Comparison of ENCODE assay signal across 8 mouse cellular contexts in the genomic region with DNA sequence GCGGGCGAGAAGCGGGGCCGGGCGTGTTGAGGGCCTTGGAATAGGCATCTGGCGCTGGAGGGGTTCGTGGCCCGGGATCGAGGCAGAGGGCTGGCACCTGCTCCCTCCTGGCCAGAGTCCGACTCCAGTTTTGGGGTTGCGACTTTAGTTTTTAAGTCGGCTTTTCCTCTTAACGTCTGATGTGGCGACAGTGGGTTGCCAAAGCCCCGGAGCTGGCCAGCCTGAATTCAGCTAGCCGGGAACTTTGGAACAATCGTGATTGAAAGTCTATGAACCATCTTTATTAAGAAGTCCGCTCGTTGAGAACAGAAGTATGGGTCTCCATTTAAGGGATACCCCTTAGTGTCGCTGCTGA. TPM values are rescaled to one million over a fixed set of nuclear protein-coding genes. Genes with fewer than 3 reads are reported as not detected.
DNase-seq lines count a peak whose midpoint lies in the region; ATAC-seq and TF ChIP-seq lines count a peak whose summit lies in the region.

No protein-coding gene starts in this region.

- H3K27ac ChIP-seq in heart, embryonic 16.5 days (ENCODE audit: low read length): peak overlapping the region; percentile 95
- no peak overlapping the region for H3K27ac ChIP-seq in MEL (ENCODE audit: control insufficient read depth, low read depth, low read length)
- no peak overlapping the region; the same call in 1 of the 2 replicates for H3K27ac ChIP-seq in hindbrain, embryonic 11.5 days (ENCODE audit: low read depth, low read length)
- 0 out of 2 replicates have a peak overlapping the region, but pooled peaks have one; percentile 73 for H3K27ac ChIP-seq in midbrain, embryonic 11.5 days (ENCODE audit: low read depth, low read length)

- peaks cover 3% of the 10 kb centered on the region; the same call in 1 of the 2 replicates for H3K79me2 ChIP-seq in MEL (ENCODE audit: control insufficient read depth, insufficient read depth, low read length, poor library complexity)

- no peak for TF ChIP-seq EP300 in MEL (IDR thresholded peaks at IDR 0.05; ENCODE audit: low read depth in 1 of 2, low read length in 2 of 2)

- TF ChIP-seq RAD21 in MEL (IDR thresholded peaks at IDR 0.05; ENCODE audit: low read depth, low read length): no peak

- H3K4me1 ChIP-seq in heart, embryonic 16.5 days (ENCODE audit: control insufficient read depth, insufficient read depth, low read length): peaks cover 14% of the 10 kb centered on the region
- H3K4me1 ChIP-seq in MEL (ENCODE audit: control insufficient read depth in 1 of 2, insufficient read depth in 2 of 2, low read length in 2 of 2): peaks cover 0 to 15% of the 10 kb centered on the region in 2 experiments; a peak in 2 of 4 replicates
- H3K4me1 ChIP-seq in hindbrain, embryonic 11.5 days (replicated peaks; ENCODE audit: control insufficient read depth, insufficient read depth, low read length): no peaks in the 10 kb centered on the region
- H3K4me1 ChIP-seq in midbrain, embryonic 11.5 days (ENCODE audit: control insufficient read depth, insufficient read depth, low read length): peaks cover 4% of the 10 kb centered on the region; the same call in 1 of the 2 replicates

- no peak for DNase-seq in heart, adult 8-10 months (ENCODE audit: low spot score)
- DNase-seq in MEL (ENCODE audit: low read depth, low spot score): no peak
- DNase-seq in hindbrain, embryonic 11.5 days (ENCODE audit: low spot score): no peak
- DNase-seq in midbrain, embryonic 11.5 days (ENCODE audit: low spot score, missing footprints): no peak
- DNase-seq in right cerebral cortex, postnatal 4 days: no peak
- DNase-seq in layer of hippocampus, postnatal 10 days (ENCODE audit: low spot score in 2 of 2): no peak
- no peak for DNase-seq in spleen, adult 18-20 months

- TF ChIP-seq CTCF in MEL (IDR thresholded peaks at IDR 0.05 in 2 of 3, conservative IDR thresholded peaks at IDR 0.05 in 1 of 3; ENCODE audit: control insufficient read depth in 1 of 3, insufficient read depth in 1 of 3, low read depth in 2 of 3, low read length in 3 of 3, poor library complexity in 1 of 3, severe bottlenecking in 1 of 3): no peak; a peak in 1 of 6 replicates

- no peak for TF ChIP-seq POLR2A in MEL (IDR thresholded peaks at IDR 0.05; ENCODE audit: control insufficient read depth in 1 of 2, insufficient read depth in 1 of 2, low read depth in 1 of 2, low read length in 2 of 2, poor library complexity in 1 of 2)

- H3K27me3 ChIP-seq in heart, embryonic 16.5 days (ENCODE audit: control insufficient read depth, insufficient read depth, low read length): no peaks in the 10 kb centered on the region; the same call in 1 of the 2 replicates
- no peaks in the 10 kb centered on the region for H3K27me3 ChIP-seq in MEL (ENCODE audit: control insufficient read depth in 1 of 2, insufficient read depth in 2 of 2, low read length in 2 of 2)
- H3K27me3 ChIP-seq in hindbrain, embryonic 11.5 days (ENCODE audit: control insufficient read depth, insufficient read depth, low read length): peaks cover 3% of the 10 kb centered on the region; the same call in 1 of the 2 replicates
- H3K27me3 ChIP-seq in midbrain, embryonic 11.5 days (ENCODE audit: control insufficient read depth, insufficient read depth, low read length): no peaks in the 10 kb centered on the region; the same call in 1 of the 2 replicates

- ATAC-seq in heart, embryonic 16.5 days (replicated peaks; ENCODE audit: extremely low read depth, insufficient read depth, low FRiP score): no peak
- no peak; the same call in 1 of the 2 replicates for ATAC-seq in hindbrain, embryonic 11.5 days (ENCODE audit: low FRiP score)
- no peak for ATAC-seq in midbrain, embryonic 11.5 days (ENCODE audit: low FRiP score)

- H3K4me3 ChIP-seq in heart, embryonic 16.5 days (ENCODE audit: low read length): peak overlapping the region; percentile 84
- peak overlapping the region; percentile 84 to 88 for H3K4me3 ChIP-seq in MEL (ENCODE audit: control insufficient read depth in 1 of 2, insufficient read depth in 1 of 2, low read depth in 2 of 2, low read length in 2 of 2)
- peak overlapping the region; percentile 76 for H3K4me3 ChIP-seq in hindbrain, embryonic 11.5 days (ENCODE audit: low read depth, low read length)
- H3K4me3 ChIP-seq in midbrain, embryonic 11.5 days (ENCODE audit: low read depth, low read length): peak overlapping the region; percentile 76

- H3K4me2 ChIP-seq in heart, embryonic 16.5 days (ENCODE audit: low read depth, low read length): peak overlapping the region; percentile 84
- H3K4me2 ChIP-seq in hindbrain, embryonic 11.5 days (replicated peaks; ENCODE audit: low read depth, low read length): peak overlapping the region; percentile 72
- H3K4me2 ChIP-seq in midbrain, embryonic 11.5 days: peak overlapping the region; percentile 72

- 2% methylated on average over 20 of the region's 20 CpGs for WGBS in heart, embryonic 16.5 days
- WGBS in hindbrain, embryonic 11.5 days: 1% methylated on average over 20 of the region's 20 CpGs
- WGBS in midbrain, embryonic 11.5 days: 1% methylated on average over 20 of the region's 20 CpGs

- no peaks in the 10 kb centered on the region for H3K9me3 ChIP-seq in heart, embryonic 16.5 days (replicated peaks; ENCODE audit: control insufficient read depth, low read length)
- H3K9me3 ChIP-seq in MEL (replicated peaks; ENCODE audit: insufficient read depth, low read length): no peaks in the 10 kb centered on the region
- no peaks in the 10 kb centered on the region for H3K9me3 ChIP-seq in hindbrain, embryonic 11.5 days (ENCODE audit: control insufficient read depth, low read length)
- H3K9me3 ChIP-seq in midbrain, embryonic 11.5 days (ENCODE audit: control insufficient read depth, low read length): no peaks in the 10 kb centered on the region

- H3K36me3 ChIP-seq in heart, embryonic 16.5 days (ENCODE audit: control insufficient read depth, insufficient read depth): peaks cover 6% of the 10 kb centered on the region; the same call in 1 of the 2 replicates
- H3K36me3 ChIP-seq in MEL (ENCODE audit: control insufficient read depth in 1 of 2, insufficient read depth in 2 of 2, low read length in 2 of 2): peaks cover 0 to 13% of the 10 kb centered on the region in 2 experiments; a peak in 2 of 4 replicates
- H3K36me3 ChIP-seq in hindbrain, embryonic 11.5 days (ENCODE audit: control insufficient read depth, insufficient read depth, low read length): no peaks in the 10 kb centered on the region
- no peaks in the 10 kb centered on the region for H3K36me3 ChIP-seq in midbrain, embryonic 11.5 days (ENCODE audit: control insufficient read depth, insufficient read depth, low read length)

- H3K9ac ChIP-seq in heart, embryonic 16.5 days (ENCODE audit: low read length): peak overlapping the region; percentile 78
- H3K9ac ChIP-seq in MEL (ENCODE audit: control insufficient read depth, low read depth, low read length, poor library complexity, severe bottlenecking): peak overlapping the region; percentile 78
- peak overlapping the region; percentile 48 for H3K9ac ChIP-seq in hindbrain, embryonic 11.5 days (ENCODE audit: low read depth, low read length)
- H3K9ac ChIP-seq in midbrain, embryonic 11.5 days (ENCODE audit: low read length): peak overlapping the region; percentile 70

RNA-seq across cellular contexts. Expression of a gene that starts 0.6 kb away (rescaled TPM):
- polyA plus RNA-seq in heart, embryonic 16.5 days (2015; fragmentation: Nextera tagmentation; extraction: Ambion mirVana): 50.2 and 59.9 TPM in 2 replicates
- 10 to 100 TPM; 85.1 to 94.4 (median 88.7) TPM for total RNA-seq in heart, adult 8-10 months (2022)
- total RNA-seq in MEL (2012; rRNA removed): 2.0 and 2.7 TPM in 2 replicates
- polyA plus RNA-seq in MEL (2012; ENCODE audit: insufficient read depth in 1 of 2, insufficient read length in 2 of 2, low read depth in 1 of 2, low replicate concordance in 2 of 2, missing spikeins in 1 of 2): 1 to 10 TPM in 1 of 2 experiments, not detected in 1; 4.7 TPM
- polyA plus RNA-seq in hindbrain, embryonic 11.5 days (2014; fragmentation: Nextera tagmentation; extraction: Ambion mirVana): 18.4 and 23.5 TPM in 2 replicates
- 18.8 and 21.5 TPM in 2 replicates for polyA plus RNA-seq in midbrain, embryonic 11.5 days (2014; fragmentation: Nextera tagmentation; extraction: Ambion mirVana)
- 10 to 100 TPM; 15.6 to 16.2 TPM for total RNA-seq in layer of hippocampus, postnatal 10 days (2021)

RNA-seq across cellular contexts. Expression of a gene that starts 10.8 kb away (rescaled TPM):
- 69.1 and 71.8 TPM in 2 replicates for polyA plus RNA-seq in heart, embryonic 16.5 days (2015; fragmentation: Nextera tagmentation; extraction: Ambion mirVana)
- 10 to 100 TPM; 78.0 to 97.5 (median 87.2) TPM for total RNA-seq in heart, adult 8-10 months (2022)
- 32.3 and 49.6 TPM in 2 replicates for total RNA-seq in MEL (2012; rRNA removed)
- 10 to 100 TPM in 1 of 2 experiments, not detected in 1; 37.5 TPM for polyA plus RNA-seq in MEL (2012; ENCODE audit: insufficient read depth in 1 of 2, insufficient read length in 2 of 2, low read depth in 1 of 2, low replicate concordance in 2 of 2, missing spikeins in 1 of 2)
- polyA plus RNA-seq in hindbrain, embryonic 11.5 days (2014; fragmentation: Nextera tagmentation; extraction: Ambion mirVana): 31.5 and 32.0 TPM in 2 replicates
- 28.2 and 31.0 TPM in 2 replicates for polyA plus RNA-seq in midbrain, embryonic 11.5 days (2014; fragmentation: Nextera tagmentation; extraction: Ambion mirVana)
- total RNA-seq in layer of hippocampus, postnatal 10 days (2021): 10 to 100 TPM; 81.5 to 87.7 TPM

RNA-seq across cellular contexts. Expression of a gene that starts 15.0 kb away (rescaled TPM):
- polyA plus RNA-seq in heart, embryonic 16.5 days (2015; fragmentation: Nextera tagmentation; extraction: Ambion mirVana): 0.40 and 0.70 TPM in 2 replicates
- total RNA-seq in heart, adult 8-10 months (2022): 10 to 100 TPM in 2 of 4 experiments, 1 to 10 TPM in 2; 7.8 to 14.5 (median 11.1) TPM
- not detected in 2 replicates for total RNA-seq in MEL (2012; rRNA removed)
- under 1 TPM in 1 of 2 experiments, not detected in 1; 0.04 TPM for polyA plus RNA-seq in MEL (2012; ENCODE audit: insufficient read depth in 1 of 2, insufficient read length in 2 of 2, low read depth in 1 of 2, low replicate concordance in 2 of 2, missing spikeins in 1 of 2)
- polyA plus RNA-seq in hindbrain, embryonic 11.5 days (2014; fragmentation: Nextera tagmentation; extraction: Ambion mirVana): 0.12 and 0.40 TPM in 2 replicates
- 0.08 TPM in 1 of 2 replicates, not detected in the other for polyA plus RNA-seq in midbrain, embryonic 11.5 days (2014; fragmentation: Nextera tagmentation; extraction: Ambion mirVana)
- not detected for total RNA-seq in layer of hippocampus, postnatal 10 days (2021)

RNA-seq across cellular contexts. Expression of a gene that starts 35.4 kb away (rescaled TPM):
- polyA plus RNA-seq in heart, embryonic 16.5 days (2015; fragmentation: Nextera tagmentation; extraction: Ambion mirVana): 37.9 and 38.3 TPM in 2 replicates
- 10 to 100 TPM; 17.2 to 20.1 (median 19.2) TPM for total RNA-seq in heart, adult 8-10 months (2022)
- total RNA-seq in MEL (2012; rRNA removed): 109 and 141 TPM in 2 replicates
- 100 to 1,000 TPM in 1 of 2 experiments, not detected in 1; 191 TPM for polyA plus RNA-seq in MEL (2012; ENCODE audit: insufficient read depth in 1 of 2, insufficient read length in 2 of 2, low read depth in 1 of 2, low replicate concordance in 2 of 2, missing spikeins in 1 of 2)
- polyA plus RNA-seq in hindbrain, embryonic 11.5 days (2014; fragmentation: Nextera tagmentation; extraction: Ambion mirVana): 77.6 and 84.2 TPM in 2 replicates
- polyA plus RNA-seq in midbrain, embryonic 11.5 days (2014; fragmentation: Nextera tagmentation; extraction: Ambion mirVana): 70.4 and 73.8 TPM in 2 replicates
- total RNA-seq in layer of hippocampus, postnatal 10 days (2021): 10 to 100 TPM; 40.4 to 40.5 TPM

RNA-seq across cellular contexts. Expression of a gene that starts 35.7 kb away (rescaled TPM):
- polyA plus RNA-seq in heart, embryonic 16.5 days (2015; fragmentation: Nextera tagmentation; extraction: Ambion mirVana): 33.7 and 34.0 TPM in 2 replicates
- total RNA-seq in heart, adult 8-10 months (2022): 10 to 100 TPM; 25.8 to 29.3 (median 27.7) TPM
- total RNA-seq in MEL (2012; rRNA removed): 27.2 and 34.5 TPM in 2 replicates
- 10 to 100 TPM in 1 of 2 experiments, not detected in 1; 30.2 TPM for polyA plus RNA-seq in MEL (2012; ENCODE audit: insufficient read depth in 1 of 2, insufficient read length in 2 of 2, low read depth in 1 of 2, low replicate concordance in 2 of 2, missing spikeins in 1 of 2)
- polyA plus RNA-seq in hindbrain, embryonic 11.5 days (2014; fragmentation: Nextera tagmentation; extraction: Ambion mirVana): 43.4 and 46.5 TPM in 2 replicates
- polyA plus RNA-seq in midbrain, embryonic 11.5 days (2014; fragmentation: Nextera tagmentation; extraction: Ambion mirVana): 37.3 and 44.4 TPM in 2 replicates
- 10 to 100 TPM; 36.4 to 36.9 TPM for total RNA-seq in layer of hippocampus, postnatal 10 days (2021)

Comparison
In these comparisons a context has a peak if more than half of its experiments do, and no peak if none do; other contexts are left out.
1. H3K27ac ChIP-seq: peak in heart, embryonic 16.5 days (single experiment) and midbrain, embryonic 11.5 days (single experiment); none in MEL (single experiment) and hindbrain, embryonic 11.5 days (single experiment).
2. Peak in every context shown above with its lines, with median percentiles within 50 percentile points of each other: H3K4me2 ChIP-seq, H3K4me3 ChIP-seq and H3K9ac ChIP-seq.